Mouse (Mus musculus) myocyte (in vitro differentiated cells): ENCODE data around the gene Inka2. TPM values are rescaled to one million over a fixed set of nuclear protein-coding genes. Genes with fewer than 3 reads are reported as not detected.
A peak's percentile ranks its signal among the peaks of the same experiment; 100 is the strongest.

Experiments
- H3K27me3 ChIP-seq: one replicate; pipeline ENCODE4 v1.6.1; 2011; ENCODE audit not compliant: control insufficient read depth, insufficient read depth, insufficient read length
- H3K36me3 ChIP-seq: one replicate; pipeline ENCODE4 v1.6.1; 2011; ENCODE audit not compliant: control insufficient read depth, insufficient read depth
- H3K4me2 ChIP-seq: one replicate; pipeline ENCODE4 v1.6.1; 2011; ENCODE audit warnings: low read depth, control low read depth
- H3K4me3 ChIP-seq: one replicate; pipeline ENCODE4 v1.5.1; 2011; ENCODE audit warnings: mild to moderate bottlenecking, control low read depth, moderate library complexity
- H3K79me2 ChIP-seq: one replicate; pipeline ENCODE4 v1.6.1; 2011; ENCODE audit not compliant: control insufficient read depth, insufficient read depth
- H3ac ChIP-seq: one replicate; pipeline ENCODE4 v1.6.1; 2011; ENCODE audit not compliant: control insufficient read depth, insufficient read length
- CEBPB ChIP-seq: IDR thresholded peaks from 2 replicates; pipeline ENCODE4 v1.6.1; 2011; ENCODE audit warnings: mild to moderate bottlenecking, moderate library complexity; ENCODE audit not compliant: poor library complexity, insufficient read depth, severe bottlenecking
- E2F4 ChIP-seq: IDR thresholded peaks from one replicate; pipeline ENCODE4 v1.6.1; 2011; ENCODE audit warnings: mild to moderate bottlenecking, control low read depth, moderate library complexity; ENCODE audit not compliant: insufficient read depth
- MAX ChIP-seq: IDR thresholded peaks from one replicate; pipeline ENCODE4 v1.6.1; 2011; ENCODE audit warnings: low read depth, mild to moderate bottlenecking, control low read depth
- MYOD1 ChIP-seq, 3 experiments: IDR thresholded peaks; one replicate each; pipeline ENCODE4 v1.6.1; 2011; ENCODE audit warnings: control low read depth in 2 of 3, low read depth in 2 of 3, mild to moderate bottlenecking in 2 of 3, moderate library complexity in 1 of 3; ENCODE audit not compliant: insufficient read length in 2 of 3, control insufficient read depth in 1 of 3
- MYOG ChIP-seq, 3 experiments: IDR thresholded peaks; one replicate each; pipeline ENCODE4 v1.6.1; 2011; ENCODE audit warnings: control low read depth in 2 of 3, low read depth in 2 of 3, mild to moderate bottlenecking in 2 of 3; ENCODE audit not compliant: insufficient read length in 2 of 3, control insufficient read depth in 1 of 3, insufficient read depth in 1 of 3
- POLR2A ChIP-seq: IDR thresholded peaks from one replicate; pipeline ENCODE4 v1.6.1; 2011; ENCODE audit warnings: low read depth, mild to moderate bottlenecking, control low read depth, moderate library complexity; ENCODE audit not compliant: insufficient read length
- POLR2AphosphoS2 ChIP-seq: IDR thresholded peaks from one replicate; pipeline ENCODE4 v1.6.1; 2011; ENCODE audit warnings: low read depth, control low read depth; ENCODE audit not compliant: insufficient read length
- REST ChIP-seq: IDR thresholded peaks from one replicate; pipeline ENCODE4 v1.6.1; 2011; ENCODE audit warnings: mild to moderate bottlenecking, control low read depth, moderate library complexity; ENCODE audit not compliant: insufficient read depth, insufficient read length
- SRF ChIP-seq: IDR thresholded peaks from one replicate; pipeline ENCODE4 v1.6.1; 2011; ENCODE audit warnings: low read depth; ENCODE audit not compliant: control insufficient read depth, insufficient read length
- TCF12 ChIP-seq: IDR thresholded peaks from one replicate; pipeline ENCODE4 v1.6.1; 2011; ENCODE audit warnings: mild to moderate bottlenecking, control low read depth; ENCODE audit not compliant: poor library complexity, insufficient read depth, severe bottlenecking
- TCF3 ChIP-seq: IDR thresholded peaks from one replicate; pipeline ENCODE4 v1.6.1; 2011; ENCODE audit warnings: low read depth, control low read depth; ENCODE audit not compliant: insufficient read length
- USF1 ChIP-seq: IDR thresholded peaks from one replicate; pipeline ENCODE4 v1.6.1; 2011; ENCODE audit warnings: low read depth, mild to moderate bottlenecking, control low read depth, moderate library complexity
- polyA plus RNA-seq: library from polyadenylated mRNA; unstranded; fragments of >200 nt; fragmentation: generic; extraction: Trizol; gene quantifications from one replicate; pipeline ENCODE4 v1.2.1, GENCODE M21; 2012; ENCODE audit warnings: missing spikeins

Inka2 gene
- polyA plus RNA-seq, 1 experiment: 5.1 TPM

DNA sequence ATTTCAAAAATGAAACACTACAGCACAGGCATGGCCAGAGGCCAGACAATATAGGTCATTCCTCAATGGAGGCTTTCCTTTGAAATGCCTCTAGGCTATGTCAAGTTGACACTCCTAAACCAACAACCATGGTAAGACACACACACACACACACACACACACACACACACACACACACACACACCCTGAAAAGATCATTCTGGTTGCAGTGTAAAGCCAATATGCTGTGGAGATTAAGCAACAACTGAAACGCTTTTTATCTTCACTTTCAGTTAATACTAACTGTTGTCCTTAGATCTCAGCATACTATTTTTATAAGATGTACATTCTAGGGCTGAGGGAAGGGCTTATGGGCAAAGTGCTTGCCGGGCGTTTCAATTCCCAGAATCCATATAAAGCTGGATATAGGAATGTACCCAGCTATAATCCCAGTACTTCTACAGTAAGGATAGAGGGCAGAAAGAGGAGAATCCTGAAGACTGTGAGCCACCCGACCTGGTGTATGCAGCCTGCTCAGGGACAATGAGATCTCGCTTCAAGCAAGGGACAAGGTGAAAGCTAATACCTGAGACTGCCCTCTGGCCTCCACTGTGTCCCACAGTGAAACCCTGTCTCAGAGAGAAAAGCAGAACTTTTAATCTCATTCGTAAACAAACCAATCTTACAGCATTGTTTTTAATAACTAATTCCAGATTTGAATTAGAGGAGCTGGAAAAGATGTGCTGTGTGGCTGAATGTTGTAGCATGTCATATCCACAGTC lies 53.1 kb downstream of the Inka2 start:
- no peaks in the 10 kb centered on the region for H3K27me3 ChIP-seq
- no peak overlapping the region for H3ac ChIP-seq
- H3K79me2 ChIP-seq: peaks cover 90% of the 10 kb centered on the region
- H3K36me3 ChIP-seq: no peaks in the 10 kb centered on the region
- no peak overlapping the region for H3K4me3 ChIP-seq
- no peak for TF ChIP-seq MYOG (IDR thresholded peaks at IDR 0.05; ENCODE audit: control insufficient read depth in 1 of 3, insufficient read depth in 1 of 3, insufficient read length in 2 of 3, low read depth in 2 of 3)
- H3K4me2 ChIP-seq: no peak overlapping the region

DNA sequence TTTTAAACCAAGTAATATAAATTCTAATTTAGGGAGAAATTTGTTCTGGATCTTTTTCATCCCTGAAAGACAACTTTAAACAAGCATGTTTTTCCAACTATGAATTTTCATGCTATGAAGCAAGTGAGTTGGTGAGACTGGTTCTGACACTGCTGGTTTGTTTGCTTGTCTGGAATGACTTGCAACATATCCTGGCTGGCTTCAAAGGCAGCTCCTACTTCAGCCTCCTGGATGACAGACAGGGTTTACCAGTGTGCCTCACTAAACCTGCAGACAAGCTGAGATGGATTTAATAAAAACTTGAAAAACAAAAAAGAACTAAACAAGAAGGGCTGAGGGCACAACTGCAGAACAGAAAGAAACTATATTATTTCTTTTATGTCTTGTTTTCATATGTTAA lies 53.7 kb downstream of the Inka2 start:
- H3K27me3 ChIP-seq: no peaks in the 10 kb centered on the region
- H3K4me2 ChIP-seq: no peak overlapping the region
- no peak overlapping the region for H3ac ChIP-seq
- TF ChIP-seq E2F4 (no peak), TCF12 (no peak), MYOG (IDR thresholded peaks at IDR 0.05; ENCODE audit: control insufficient read depth in 1 of 3, insufficient read depth in 1 of 3, insufficient read length in 2 of 3, low read depth in 2 of 3) (no peak), MYOD1 (IDR thresholded peaks at IDR 0.05; ENCODE audit: control insufficient read depth in 1 of 3, insufficient read length in 2 of 3, low read depth in 2 of 3) (no peak), SRF (no peak), REST (no peak), TCF3 (no peak), POLR2A (no peak), CEBPB (no peak), USF1 (no peak), POLR2AphosphoS2 (no peak), MAX (no peak)
- H3K4me3 ChIP-seq: no peak overlapping the region
- H3K79me2 ChIP-seq: peaks cover 90% of the 10 kb centered on the region
- H3K36me3 ChIP-seq: no peaks in the 10 kb centered on the region

DNA sequence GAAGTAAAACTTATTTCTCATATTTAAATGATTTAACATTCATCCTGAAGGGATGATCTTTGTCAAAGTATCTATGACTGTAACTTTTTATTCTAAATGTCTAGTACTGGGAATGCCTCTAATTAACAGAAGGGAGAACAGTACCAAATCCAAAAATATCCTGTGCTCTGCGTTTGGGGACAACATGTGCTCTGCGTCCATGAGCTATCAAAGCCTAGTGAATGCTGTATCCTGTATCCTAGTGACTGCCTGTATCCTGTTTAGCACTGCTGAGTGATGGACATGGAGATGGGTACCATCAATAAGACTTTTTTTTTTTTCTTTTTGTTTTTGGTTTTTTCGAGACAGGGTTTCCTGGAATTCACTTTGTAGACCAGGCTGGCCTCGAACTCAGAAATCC lies 54.3 kb downstream of the Inka2 start:
- no peak overlapping the region for H3ac ChIP-seq
- peaks cover 86% of the 10 kb centered on the region for H3K79me2 ChIP-seq
- H3K36me3 ChIP-seq: no peaks in the 10 kb centered on the region
- no peak overlapping the region for H3K4me2 ChIP-seq
- H3K4me3 ChIP-seq: no peak overlapping the region
- no peaks in the 10 kb centered on the region for H3K27me3 ChIP-seq
- TF ChIP-seq SRF (no peak), MYOG (IDR thresholded peaks at IDR 0.05; ENCODE audit: control insufficient read depth in 1 of 3, insufficient read depth in 1 of 3, insufficient read length in 2 of 3, low read depth in 2 of 3) (no peak), TCF12 (no peak), POLR2A (no peak), MAX (no peak), TCF3 (no peak)

DNA sequence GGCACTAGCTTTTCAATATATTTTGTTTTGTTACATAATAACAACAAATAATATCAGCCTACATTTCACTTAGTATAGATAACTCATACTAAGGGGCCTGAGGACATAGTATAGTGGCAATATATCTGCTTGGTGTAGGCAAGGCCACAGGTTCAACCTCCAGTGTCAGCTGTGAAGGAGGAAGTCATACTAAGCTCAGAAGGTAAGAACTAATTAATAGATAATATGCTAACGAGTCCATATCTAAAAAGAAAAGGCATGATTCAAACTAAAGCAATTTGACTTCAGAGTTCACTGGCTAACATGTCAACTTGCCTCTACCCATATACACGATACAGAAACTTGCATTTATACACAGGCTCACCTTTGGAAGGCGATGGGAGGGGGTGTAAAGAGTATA lies 55.7 kb downstream of the Inka2 start:
- Histone ChIP-seq H3K4me3 (no peak overlapping the region), H3K4me2 (no peak overlapping the region), H3K79me2 (peaks cover 86% of the 10 kb centered on the region), H3K36me3 (no peaks in the 10 kb centered on the region), H3K27me3 (no peaks in the 10 kb centered on the region), H3ac (no peak overlapping the region)
- TF ChIP-seq POLR2A: no peak
- no peak for TF ChIP-seq SRF
- TF ChIP-seq REST: no peak
- no peak for TF ChIP-seq MYOD1 (IDR thresholded peaks at IDR 0.05; ENCODE audit: control insufficient read depth in 1 of 3, insufficient read length in 2 of 3, low read depth in 2 of 3)
- TF ChIP-seq E2F4: no peak
- TF ChIP-seq TCF3: no peak
- TF ChIP-seq MAX: no peak
- no peak for TF ChIP-seq CEBPB
- TF ChIP-seq USF1: no peak
- no peak for TF ChIP-seq MYOG (IDR thresholded peaks at IDR 0.05; ENCODE audit: control insufficient read depth in 1 of 3, insufficient read depth in 1 of 3, insufficient read length in 2 of 3, low read depth in 2 of 3)
- TF ChIP-seq POLR2AphosphoS2: no peak
- TF ChIP-seq TCF12: no peak

DNA sequence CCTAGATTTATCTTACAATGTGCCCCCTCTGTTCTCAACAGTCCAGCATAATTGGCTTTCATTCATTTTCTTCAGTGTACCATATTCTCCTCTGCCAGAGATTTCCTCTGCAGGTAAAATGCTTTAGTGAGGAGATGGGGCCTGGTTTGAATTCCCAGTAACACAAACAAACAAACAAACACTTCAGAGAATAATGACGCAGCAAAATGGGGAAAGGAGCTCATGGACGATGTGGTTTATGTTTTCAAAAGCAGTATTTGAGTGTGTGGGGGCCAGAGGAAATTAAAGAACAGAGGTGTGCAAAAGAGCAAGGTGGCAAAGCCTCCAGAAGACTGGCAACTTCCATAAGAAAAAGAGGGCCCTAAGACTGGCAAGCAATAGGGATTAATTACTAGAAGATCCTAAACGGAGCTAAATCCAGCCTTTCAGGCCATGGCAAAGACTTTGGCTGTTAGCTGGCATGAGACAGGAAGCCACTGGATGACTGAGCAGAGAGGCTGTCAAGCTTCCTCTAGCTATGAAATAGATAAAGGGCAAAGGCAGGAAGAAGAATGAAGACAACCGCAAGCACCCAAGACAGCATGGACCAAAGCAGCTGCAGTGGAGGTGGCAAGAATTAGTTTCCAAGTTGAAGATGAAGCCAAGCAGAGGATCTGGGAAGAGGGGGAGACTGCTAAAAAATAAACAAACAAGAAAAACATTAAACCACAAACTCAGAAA lies 58.9 kb downstream of the Inka2 start:
- Histone ChIP-seq H3K4me2 (peak overlapping the region; percentile 48), H3K4me3 (no peak overlapping the region), H3K27me3 (no peaks in the 10 kb centered on the region), H3K36me3 (no peaks in the 10 kb centered on the region), H3K79me2 (peaks cover 88% of the 10 kb centered on the region), H3ac (no peak overlapping the region)
- TF ChIP-seq TCF3: no peak
- TF ChIP-seq MYOG (IDR thresholded peaks at IDR 0.05; ENCODE audit: control insufficient read depth in 1 of 3, insufficient read depth in 1 of 3, insufficient read length in 2 of 3, low read depth in 2 of 3): peak in 1 of 3 experiments; percentile 28
- TF ChIP-seq MYOD1 (IDR thresholded peaks at IDR 0.05; ENCODE audit: control insufficient read depth in 1 of 3, insufficient read length in 2 of 3, low read depth in 2 of 3): peak in 1 of 3 experiments; percentile 29
